Mouse (Mus musculus) mouse embryonic stem cell (cell line): ENCODE measurements at regions not wholly inside any gene's neighbourhood (a gene's known extent, or its start where the extent isn't known, plus 50 kb on each side); places are given as distances from the start of the nearest gene placed in this dataset.

Experiments used
- in situ Hi-C, 2 experiments: fragments of 300-500 bp; cut with MboI; formaldehyde crosslinking; loops; 1 replicate in 1 of 2; 3 replicates in 1 of 2; pipeline ENCODE4 v1.14.3; 2019 to 2020; ENCODE audit warnings: low sequenced_read_pairs in 2 of 2, low pct_unique_long_range_greater_than_20kb in 1 of 2, mixed read lengths in 1 of 2; ENCODE audit not compliant: unreplicated experiment in 1 of 2

GRCm38 (mm10) chr4:102657244-102657643 is 83.9 kb upstream of the Sgip1 start:
- in situ Hi-C loops: loop anchor here (25.0 kb wide), 1 partner anchor 420 kb away; no protein-coding TSS in a partner anchor

GRCm38 (mm10) chr4:102658578-102658977 is 82.5 kb upstream of the Sgip1 start:
- in situ Hi-C loops: loop anchor here (25.0 kb wide), 1 partner anchor 421 kb away; no protein-coding TSS in a partner anchor

GRCm38 (mm10) chr4:102663617-102664016 is 77.5 kb upstream of the Sgip1 start:
- in situ Hi-C loops: loop anchor here (25.0 kb wide), 1 partner anchor 426 kb away; no protein-coding TSS in a partner anchor

GRCm38 (mm10) chr4:102682190-102682589 is 58.9 kb upstream of the Sgip1 start:
- in situ Hi-C loops: no loop called here

GRCm38 (mm10) chr4:102685045-102685444 is 56.1 kb upstream of the Sgip1 start:
- in situ Hi-C loops: no loop called here

- in situ Hi-C loops: no loop called here
Measured at GRCm38 (mm10) chr4:102688378-102688777, 52.7 kb upstream of the Sgip1 start.
